Mouse (Mus musculus) hindbrain, embryonic 15.5 days (tissue): ENCODE results near the gene Tmem248. TPM values are rescaled to one million over a fixed set of nuclear protein-coding genes. Genes with fewer than 3 reads are reported as not detected.

ENCODE experiments used
- ATAC-seq: fragments of 200-750 bp; cut with Nextera tagmentation; 2 replicates; pipeline ENCODE4 v1.8.0; 2017; ENCODE audit warnings: low read depth, moderate number of reproducible peaks, moderate TSS enrichment; ENCODE audit not compliant: low FRiP score
- H3K27ac ChIP-seq: fragments of 300-500 bp; sonication (generic); replicated peaks from 2 replicates; pipeline ENCODE4 v1.5.1; 2015; ENCODE audit warnings: mild to moderate bottlenecking, inconsistent platforms
- H3K27me3 ChIP-seq: fragments of 300-500 bp; sonication (generic); 2 replicates; pipeline ENCODE4 v1.6.1; 2015; ENCODE audit warnings: control low read depth, inconsistent platforms
- H3K36me3 ChIP-seq: fragments of 300-500 bp; sonication (generic); 2 replicates; pipeline ENCODE4 v1.6.1; 2015; ENCODE audit warnings: control low read depth, inconsistent platforms
- H3K4me1 ChIP-seq: fragments of 300-500 bp; sonication (generic); replicated peaks from 2 replicates; pipeline ENCODE4 v1.6.1; 2015; ENCODE audit warnings: control low read depth, inconsistent platforms
- H3K4me2 ChIP-seq: fragments of 300-500 bp; sonication (generic); 2 replicates; pipeline ENCODE4 v1.6.1; 2015; ENCODE audit warnings: moderate library complexity, mild to moderate bottlenecking, inconsistent platforms
- H3K4me3 ChIP-seq: fragments of 300-500 bp; sonication (generic); 2 replicates; pipeline ENCODE4 v1.5.1; 2015; ENCODE audit warnings: mild to moderate bottlenecking, inconsistent platforms
- H3K9ac ChIP-seq: fragments of 300-500 bp; sonication (generic); 2 replicates; pipeline ENCODE4 v1.6.1; 2015; ENCODE audit warnings: inconsistent platforms
- H3K9me3 ChIP-seq: fragments of 300-500 bp; sonication (generic); 2 replicates; pipeline ENCODE4 v1.6.1; 2016; ENCODE audit warnings: control low read depth, inconsistent platforms
- WGBS: fragments of 180-500 bp; shearing (Covaris S2); methylation state at CpG from one replicate; pipeline ENCODE4 v1.1.7; 2015; 5-methylcytosine and 5-hydroxymethylcytosine counted together
- polyA plus RNA-seq: library from polyadenylated mRNA; unstranded; fragments of >200 nt; fragmentation: Nextera tagmentation; extraction: Ambion mirVana; gene quantifications from 2 replicates; pipeline ENCODE4 v1.2.1, GENCODE M21; 2015

Gene Tmem248
- 23.6 and 26.2 TPM in 2 replicates for polyA plus RNA-seq

DNA sequence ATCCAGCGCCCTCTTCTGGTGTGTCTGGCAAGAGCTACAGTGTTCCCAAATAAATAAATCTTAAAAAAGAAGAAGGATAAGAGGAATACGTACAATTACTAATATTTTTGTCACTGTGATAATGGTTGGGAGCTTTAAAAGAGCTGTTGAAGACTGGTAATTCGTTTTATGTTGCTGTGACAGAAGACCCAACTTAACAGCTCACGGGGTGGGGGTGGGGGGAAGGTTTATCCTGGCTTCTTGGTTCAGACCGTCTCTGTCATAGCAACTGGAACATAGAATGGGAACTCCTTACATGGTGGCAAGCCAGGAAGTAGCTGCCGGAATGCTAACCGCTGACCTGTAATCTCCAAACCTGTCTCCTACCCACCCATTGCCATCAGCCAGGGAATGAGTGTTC lies at the start of gene Tmem248:
TSS of gene Tmem248 (plus strand) at position 301 of the 400 bp plus-strand sequence.
- no peaks in the 10 kb centered on the region for H3K9me3 ChIP-seq
- H3K36me3 ChIP-seq, result peaks cover 17% of the 10 kb centered on the region; the same call in 1 of the 2 replicates
- ATAC-seq, result no peak
- no peak within 1 kb of the TSS for H3K27ac ChIP-seq
- H3K9ac ChIP-seq, result no peak within 1 kb of the TSS
- H3K4me1 ChIP-seq, result peaks cover 10% of the 10 kb centered on the region
- no peak within 1 kb of the TSS for H3K4me3 ChIP-seq
- no peaks in the 10 kb centered on the region for H3K27me3 ChIP-seq
- WGBS, result 84% methylated on average over 7 of the region's 7 CpGs
- H3K4me2 ChIP-seq, result no peak within 1 kb of the TSS

DNA sequence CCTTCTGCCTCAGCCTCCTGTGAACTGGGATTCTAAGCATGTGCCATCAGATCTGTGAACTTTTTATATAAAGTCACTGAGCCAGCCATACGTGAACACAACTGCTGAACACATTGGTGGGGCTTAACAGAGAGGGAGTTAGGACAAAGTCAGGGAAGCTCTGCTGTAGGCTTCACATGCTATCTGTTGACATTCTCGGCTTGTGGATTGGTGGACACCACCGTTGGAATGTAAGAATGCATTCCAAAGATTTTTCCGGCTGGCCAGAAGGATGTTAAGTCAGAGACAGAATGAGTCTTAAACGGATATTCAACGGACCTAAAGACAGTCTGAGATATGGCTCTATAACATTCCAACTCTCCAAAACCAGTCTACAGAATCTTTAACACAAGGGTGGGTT lies 47.8 kb upstream of the Tmem248 start:
- H3K4me1 ChIP-seq, result peaks cover 25% of the 10 kb centered on the region
- no peaks in the 10 kb centered on the region for H3K27me3 ChIP-seq
- H3K9me3 ChIP-seq, result no peaks in the 10 kb centered on the region
- 73% methylated on average over 6 of the region's 6 CpGs for WGBS
- H3K27ac ChIP-seq, result no peak overlapping the region
- H3K4me2 ChIP-seq, result no peak overlapping the region
- no peak for ATAC-seq
- no peak overlapping the region for H3K4me3 ChIP-seq
- no peak overlapping the region for H3K9ac ChIP-seq
- no peaks in the 10 kb centered on the region for H3K36me3 ChIP-seq

DNA sequence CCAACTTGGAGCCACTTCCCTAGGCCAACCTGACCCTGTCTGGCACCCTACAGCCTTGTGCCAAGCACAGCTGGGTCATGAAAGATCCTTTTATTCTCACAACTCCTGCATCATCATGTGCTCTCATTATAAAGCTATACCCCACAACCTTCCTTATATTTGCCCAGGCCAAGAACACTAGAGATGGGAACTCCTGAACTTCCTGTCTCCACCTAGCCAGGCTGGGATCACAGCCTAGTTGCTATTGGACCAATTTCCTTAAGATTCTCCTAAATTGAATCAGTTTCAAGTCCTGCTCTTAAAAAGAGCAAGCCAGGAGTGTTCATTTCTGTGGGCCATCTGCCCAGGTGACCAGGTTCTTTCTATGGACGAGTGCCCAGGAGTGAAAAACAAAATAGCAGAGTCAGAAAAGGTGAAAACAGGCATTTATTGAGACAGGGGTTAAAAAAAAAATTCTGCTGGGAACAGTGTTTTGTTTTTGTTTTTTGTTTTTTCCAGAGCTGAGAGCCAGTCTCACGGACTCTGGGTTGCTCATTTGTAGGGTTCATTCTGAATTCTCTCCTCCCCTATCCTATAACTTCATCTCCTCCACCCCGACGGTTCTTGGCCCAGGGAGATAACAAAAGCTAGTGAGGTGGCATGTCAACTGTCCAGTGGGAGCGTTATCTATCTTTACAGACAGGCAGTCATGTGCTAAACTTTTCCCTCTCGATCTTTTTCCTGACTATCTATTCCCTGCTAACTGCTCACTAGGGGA lies 46.0 kb upstream of the Tmem248 start:
- H3K4me1 ChIP-seq, result peaks cover 27% of the 10 kb centered on the region
- no peaks in the 10 kb centered on the region for H3K36me3 ChIP-seq
- H3K4me3 ChIP-seq, result peak overlapping the region; percentile 87
- H3K27me3 ChIP-seq, result no peaks in the 10 kb centered on the region
- H3K9me3 ChIP-seq, result no peaks in the 10 kb centered on the region
- peak overlapping the region; percentile 66 for H3K4me2 ChIP-seq
- 0 out of 2 replicates have a peak, but pooled peaks have one; percentile 12 for ATAC-seq
- 16% methylated on average over 6 of the region's 6 CpGs for WGBS
- H3K9ac ChIP-seq, result peak overlapping the region; percentile 82
- H3K27ac ChIP-seq, result peak overlapping the region; percentile 89

DNA sequence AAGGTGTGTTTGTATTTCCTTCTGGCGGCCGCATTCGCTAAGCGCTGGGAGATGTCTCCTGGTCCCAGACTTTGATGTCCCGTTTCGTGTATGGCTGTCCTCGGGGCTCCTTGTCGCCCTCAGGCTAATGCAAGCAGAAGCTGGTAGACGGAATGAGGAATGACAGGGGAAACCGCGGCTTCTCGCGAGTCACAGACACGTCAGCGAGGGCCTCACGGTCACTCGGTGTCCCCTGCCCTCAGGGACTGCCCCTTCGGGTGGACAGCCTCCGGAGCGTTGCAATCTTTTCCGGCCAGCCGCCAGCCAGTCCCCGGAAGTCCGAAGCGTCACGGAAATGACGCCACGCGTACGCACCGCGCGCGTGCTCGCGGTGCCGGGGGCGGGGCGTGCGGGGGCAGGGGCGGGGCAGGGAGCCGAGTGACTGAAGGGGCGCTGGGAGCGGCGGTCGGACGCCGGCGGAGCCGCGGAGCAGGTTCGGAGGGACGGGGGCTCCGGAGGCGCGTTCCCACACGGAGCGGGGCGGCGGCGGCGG lies 45.4 kb upstream of the Tmem248 start, which contains the start of gene Rabgef1:
TSS of gene Rabgef1 (plus strand) at position 376 of the 532 bp plus-strand sequence.
- Histone ChIP-seq H3K9ac (peak within 1 kb of the TSS; percentile 82), H3K9me3 (no peaks in the 10 kb centered on the region), H3K4me1 (peaks cover 27% of the 10 kb centered on the region), H3K36me3 (no peaks in the 10 kb centered on the region), H3K4me2 (peak within 1 kb of the TSS; percentile 66), H3K4me3 (peak within 1 kb of the TSS; percentile 87), H3K27me3 (no peaks in the 10 kb centered on the region), H3K27ac (peak within 1 kb of the TSS; percentile 89)
- ATAC-seq, result peak; percentile 97
- WGBS, result under 1% methylated on average over 60 of the region's 62 CpGs

DNA sequence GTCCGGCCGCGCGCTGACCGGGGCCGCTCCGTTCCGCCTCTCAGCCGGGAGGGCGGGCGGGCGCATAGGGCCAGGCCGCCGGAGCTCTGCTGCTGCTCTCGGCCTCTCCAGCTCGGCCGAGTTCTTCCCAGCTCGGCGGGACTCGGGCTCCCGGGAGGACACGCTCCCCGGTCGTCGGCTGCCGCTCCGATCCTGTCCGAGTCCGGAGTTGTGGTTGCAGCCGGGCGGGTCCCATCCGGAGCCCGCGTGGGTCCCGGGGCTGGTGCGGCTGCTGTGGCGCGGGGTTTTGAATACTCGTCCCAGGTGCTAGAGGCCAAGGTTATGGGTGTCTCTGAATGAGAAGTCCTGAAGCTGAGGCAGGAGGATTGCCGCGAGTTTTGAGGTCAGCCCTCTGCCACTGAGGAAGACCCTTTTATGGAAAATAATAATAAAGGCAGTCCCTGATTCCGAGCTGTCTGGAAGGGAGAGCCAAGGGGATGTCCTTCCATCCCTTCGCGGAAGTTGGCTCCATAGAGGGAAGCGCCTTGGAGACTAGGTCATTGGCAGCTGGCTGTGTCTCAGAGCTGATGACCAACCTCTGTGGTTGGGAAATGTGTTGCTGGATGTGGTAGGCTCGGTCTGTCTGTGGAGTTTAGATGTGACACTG lies 44.8 kb upstream of the Tmem248 start:
- peak overlapping the region; percentile 82 for H3K9ac ChIP-seq
- H3K36me3 ChIP-seq, result no peaks in the 10 kb centered on the region
- H3K4me1 ChIP-seq, result peaks cover 27% of the 10 kb centered on the region
- peak overlapping the region; percentile 89 for H3K27ac ChIP-seq
- no peaks in the 10 kb centered on the region for H3K9me3 ChIP-seq
- H3K4me2 ChIP-seq, result peak overlapping the region; percentile 66
- peak; percentile 27 for ATAC-seq
- WGBS, result 1% methylated on average over 39 of the region's 46 CpGs
- H3K4me3 ChIP-seq, result peak overlapping the region; percentile 87
- H3K27me3 ChIP-seq, result no peaks in the 10 kb centered on the region

DNA sequence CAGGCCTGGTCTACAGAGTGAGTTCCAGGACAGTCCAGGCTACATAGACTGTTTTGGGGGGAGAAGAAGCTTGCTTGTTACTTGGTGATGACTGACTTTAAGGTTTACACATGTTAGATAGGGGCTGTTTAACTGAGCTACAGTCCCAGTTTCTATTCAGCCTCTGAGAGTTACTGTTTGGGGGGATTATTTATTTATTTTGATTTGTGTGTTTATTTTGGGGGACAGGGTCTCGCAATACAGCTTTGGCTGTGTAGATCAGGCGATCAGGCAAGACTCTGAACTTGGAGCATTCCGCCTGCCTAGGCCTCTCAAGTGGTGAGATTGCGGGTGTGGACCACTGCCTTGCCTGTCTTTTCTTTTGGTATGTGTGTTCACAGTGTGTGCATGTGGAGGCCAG lies 43.9 kb upstream of the Tmem248 start:
- peak overlapping the region; percentile 87; the same call in 1 of the 2 replicates for H3K4me3 ChIP-seq
- H3K9ac ChIP-seq, result no peak overlapping the region

DNA sequence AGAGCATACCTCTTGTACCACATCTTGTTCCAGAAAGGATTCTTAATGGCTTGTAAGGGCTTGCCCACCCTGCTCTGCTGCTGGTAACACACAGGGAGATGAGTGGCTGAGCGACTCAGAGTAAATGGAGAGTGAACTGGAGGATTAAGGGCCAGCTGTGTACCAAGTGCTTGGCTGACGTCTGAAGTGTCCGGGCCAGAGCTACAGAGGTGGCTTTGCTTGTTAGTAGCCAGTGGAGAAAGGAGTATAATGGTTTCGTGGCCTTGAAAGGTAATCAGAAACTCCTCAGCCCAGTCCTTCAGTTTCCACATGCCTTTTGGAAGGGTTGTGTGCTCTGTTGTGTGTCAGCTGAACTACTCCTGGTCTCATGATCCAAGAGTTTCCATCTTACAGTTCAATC lies 39.0 kb upstream of the Tmem248 start:
- Histone ChIP-seq H3K36me3 (no peaks in the 10 kb centered on the region), H3K4me2 (no peak overlapping the region), H3K9me3 (no peaks in the 10 kb centered on the region), H3K27me3 (no peaks in the 10 kb centered on the region), H3K27ac (no peak overlapping the region), H3K9ac (no peak overlapping the region), H3K4me3 (no peak overlapping the region), H3K4me1 (peaks cover 17% of the 10 kb centered on the region)
- 68% methylated on average over 4 of the region's 4 CpGs for WGBS
- ATAC-seq, result no peak

More for the DNA sequence above, 43.9 kb upstream of the Tmem248 start:
- no peak for ATAC-seq
- no peaks in the 10 kb centered on the region for H3K9me3 ChIP-seq
- no peaks in the 10 kb centered on the region for H3K36me3 ChIP-seq
- H3K27ac ChIP-seq, result no peak overlapping the region
- H3K4me1 ChIP-seq, result peaks cover 30% of the 10 kb centered on the region
- H3K27me3 ChIP-seq, result no peaks in the 10 kb centered on the region
- H3K4me2 ChIP-seq, result peak overlapping the region; percentile 66
- 93% methylated on average over 4 of the region's 4 CpGs for WGBS

DNA sequence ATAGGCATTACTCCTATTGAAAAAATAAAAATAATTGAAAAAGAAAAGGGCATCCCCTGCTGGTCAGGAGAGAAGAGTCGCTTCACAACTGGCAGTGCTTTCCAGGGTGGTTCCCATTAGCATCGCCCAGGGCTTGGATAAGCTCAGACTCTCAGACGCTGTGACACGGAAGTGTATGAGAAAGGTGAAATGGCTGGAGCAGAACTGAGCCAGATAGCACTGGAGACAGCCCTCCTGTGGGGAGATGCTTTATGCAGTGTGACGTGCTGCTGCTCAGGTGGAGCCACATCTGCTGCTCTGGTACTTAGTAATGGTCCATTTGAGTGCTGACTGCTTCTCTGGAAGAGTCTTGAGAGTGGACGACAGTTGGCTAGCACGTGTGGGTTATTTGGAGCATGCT lies 36.5 kb upstream of the Tmem248 start:
- Histone ChIP-seq H3K4me3 (no peak overlapping the region), H3K4me1 (peaks cover 3% of the 10 kb centered on the region; the same call in 1 of the 2 replicates), H3K36me3 (no peaks in the 10 kb centered on the region), H3K4me2 (no peak overlapping the region), H3K9ac (no peak overlapping the region), H3K27ac (0 out of 2 replicates have a peak overlapping the region, but pooled peaks have one; percentile 42), H3K27me3 (no peaks in the 10 kb centered on the region), H3K9me3 (no peaks in the 10 kb centered on the region)
- 57% methylated on average over 7 of the region's 7 CpGs for whole genome bisulfite sequencing
- ATAC-seq, result peak; percentile 19; the same call in 1 of the 2 replicates

DNA sequence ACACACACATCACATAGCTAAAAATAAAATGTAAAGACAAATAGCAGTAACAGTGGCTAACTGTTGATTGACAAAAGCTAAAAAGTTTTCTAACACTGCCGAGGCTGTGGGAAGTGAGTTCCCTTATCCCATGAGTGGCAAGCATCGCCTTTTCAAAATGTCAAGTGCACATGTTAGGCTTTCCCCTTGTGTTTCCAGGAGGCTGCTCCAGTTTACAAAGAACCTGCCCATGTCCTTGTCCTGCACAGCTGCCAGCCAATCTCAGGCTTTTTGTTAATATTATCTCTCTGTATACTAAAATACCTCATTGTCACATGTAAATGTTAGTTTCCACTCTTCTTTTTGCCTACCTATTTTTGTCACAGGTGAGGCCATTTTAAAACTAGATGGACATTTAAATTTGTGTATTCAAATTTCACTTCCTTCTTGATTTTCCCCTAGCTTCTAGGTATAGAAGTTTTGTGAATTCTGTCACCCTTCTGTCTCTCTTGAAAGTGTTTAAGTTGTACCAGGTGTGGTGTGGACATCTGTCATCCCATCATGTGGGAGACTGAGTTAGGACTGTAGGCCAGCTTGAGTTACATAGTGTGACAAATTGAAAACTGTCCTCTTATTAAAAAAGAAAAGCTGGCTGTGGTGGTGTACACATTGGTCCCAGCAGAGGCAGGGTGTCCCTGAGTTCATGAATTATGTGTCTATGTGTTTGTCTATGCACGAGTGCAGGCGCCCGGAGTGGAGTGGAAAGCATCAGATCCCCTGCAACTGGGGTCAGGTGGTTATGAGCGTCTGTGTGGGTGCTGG lies 34.9 kb upstream of the Tmem248 start:
- Histone ChIP-seq H3K4me1 (peaks cover 3% of the 10 kb centered on the region; the same call in 1 of the 2 replicates), H3K27ac (no peak overlapping the region), H3K9ac (no peak overlapping the region), H3K4me2 (no peak overlapping the region), H3K9me3 (no peaks in the 10 kb centered on the region), H3K4me3 (no peak overlapping the region), H3K27me3 (no peaks in the 10 kb centered on the region), H3K36me3 (no peaks in the 10 kb centered on the region)
- WGBS, result 89% methylated on average over 6 of the region's 6 CpGs
- no peak for ATAC-seq

DNA sequence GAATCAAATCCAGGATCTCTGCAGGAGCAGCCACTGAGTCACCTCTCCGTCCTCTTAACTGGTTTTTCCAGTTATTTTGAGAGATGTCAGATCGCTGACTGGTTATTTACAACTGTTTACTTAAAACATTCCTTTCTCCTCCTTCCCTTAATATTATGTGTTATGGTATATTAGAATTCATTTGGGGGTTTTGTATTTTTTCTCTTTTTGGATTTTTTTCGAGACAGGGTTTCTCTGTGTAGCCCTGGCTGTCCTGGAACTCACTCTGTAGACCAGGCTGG lies 34.4 kb upstream of the Tmem248 start:
- H3K27ac ChIP-seq, result no peak overlapping the region
- WGBS, result 94% methylated on average over 3 of the region's 3 CpGs
- peaks cover 9% of the 10 kb centered on the region for H3K4me1 ChIP-seq
- no peaks in the 10 kb centered on the region for H3K27me3 ChIP-seq
- H3K4me2 ChIP-seq, result no peak overlapping the region
- no peak for ATAC-seq
- H3K36me3 ChIP-seq, result no peaks in the 10 kb centered on the region
- no peak overlapping the region for H3K9ac ChIP-seq
- no peaks in the 10 kb centered on the region for H3K9me3 ChIP-seq
- H3K4me3 ChIP-seq, result no peak overlapping the region

DNA sequence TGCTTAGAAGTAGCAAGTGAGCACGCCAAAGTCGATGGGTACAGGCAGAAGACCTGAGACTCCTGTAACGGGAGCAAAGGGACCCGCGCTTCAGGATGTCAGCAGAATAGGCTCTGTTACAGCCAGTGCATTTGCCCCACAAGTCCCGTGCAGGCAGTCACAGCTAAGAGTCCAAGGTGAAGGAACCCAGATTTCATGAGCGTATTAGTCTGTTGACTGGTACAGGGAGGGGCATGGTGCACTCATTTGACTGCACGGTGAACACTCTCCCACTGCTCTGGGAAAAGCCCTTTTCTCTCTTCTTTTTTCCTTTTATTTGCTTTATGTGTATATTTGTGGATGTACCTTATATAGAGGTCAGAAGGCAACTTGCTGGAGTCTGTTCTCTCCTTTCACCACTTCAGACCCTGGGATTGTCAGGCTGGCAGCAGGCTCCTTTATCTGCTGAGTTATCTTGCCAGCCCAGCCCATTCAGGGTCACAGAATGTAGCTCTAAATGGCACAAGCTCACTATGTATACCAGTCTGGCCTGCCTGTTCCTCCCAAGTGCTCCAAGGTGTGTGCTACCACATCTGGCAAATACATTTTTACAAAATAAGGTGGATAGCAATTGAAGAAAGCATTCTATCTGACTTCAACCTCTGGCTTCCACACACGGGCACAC lies 32.6 kb upstream of the Tmem248 start:
- no peak overlapping the region for H3K9ac ChIP-seq
- no peak for ATAC-seq
- H3K4me3 ChIP-seq, result no peak overlapping the region
- H3K36me3 ChIP-seq, result 0 out of 2 replicates have a peak, but pooled peaks cover 8% of the 10 kb centered on the region
- no peaks in the 10 kb centered on the region for H3K27me3 ChIP-seq
- no peak overlapping the region for H3K27ac ChIP-seq
- no peaks in the 10 kb centered on the region for H3K9me3 ChIP-seq
- no peak overlapping the region for H3K4me2 ChIP-seq
- WGBS, result 91% methylated on average over 9 of the region's 9 CpGs
- H3K4me1 ChIP-seq, result peaks cover 6% of the 10 kb centered on the region
